Mouse (Mus musculus) neural tube, embryonic 14.5 days (tissue): ENCODE measurements around the gene Gm5926. TPM values are rescaled to one million over a fixed set of nuclear protein-coding genes. Genes with fewer than 3 reads are reported as not detected.
"Not testable (repeated sequence)": the region's sequence is repeated elsewhere in the genome, so short reads cannot be mapped to it uniquely, and the experiment has no call there.

Experiments
- ATAC-seq: fragments of 200-750 bp; cut with Nextera tagmentation; 2 replicates; pipeline ENCODE4 v1.8.0; 2017; ENCODE audit warnings: low read depth, mild to moderate bottlenecking, moderate TSS enrichment, moderate library complexity
- H3K27ac ChIP-seq: fragments of 300-500 bp; sonication (generic); 2 replicates; pipeline ENCODE4 v1.5.1; 2014; ENCODE audit warnings: low read depth, mild to moderate bottlenecking, control low read depth, low read length, moderate library complexity, mixed read lengths
- H3K27me3 ChIP-seq: fragments of 300-500 bp; sonication (generic); 2 replicates; pipeline ENCODE4 v1.6.1; 2014; ENCODE audit warnings: low read length; ENCODE audit not compliant: control insufficient read depth, insufficient read depth
- H3K36me3 ChIP-seq: fragments of 300-500 bp; sonication (generic); 2 replicates; pipeline ENCODE4 v1.6.1; 2014; ENCODE audit warnings: low read length, mixed read lengths; ENCODE audit not compliant: control insufficient read depth, insufficient read depth
- H3K4me1 ChIP-seq: fragments of 300-500 bp; sonication (generic); 2 replicates; pipeline ENCODE4 v1.6.1; 2014; ENCODE audit warnings: low read length; ENCODE audit not compliant: control insufficient read depth, insufficient read depth
- H3K4me2 ChIP-seq: fragments of 300-500 bp; sonication (generic); 2 replicates; pipeline ENCODE4 v1.6.1; 2014; ENCODE audit warnings: mild to moderate bottlenecking, low read depth, low read length, control low read depth
- H3K4me3 ChIP-seq: fragments of 300-500 bp; sonication (generic); 2 replicates; pipeline ENCODE4 v1.5.1; 2014; ENCODE audit warnings: low read depth, low read length, control low read depth, mixed read lengths
- H3K9ac ChIP-seq: fragments of 300-500 bp; sonication (generic); replicated peaks from 2 replicates; pipeline ENCODE4 v1.6.1; 2014; ENCODE audit warnings: low read depth, mild to moderate bottlenecking, control low read depth, low read length, mixed read lengths
- H3K9me3 ChIP-seq: fragments of 300-500 bp; sonication (generic); 2 replicates; pipeline ENCODE4 v1.6.1; 2016; ENCODE audit warnings: low read length; ENCODE audit not compliant: control insufficient read depth
- WGBS: fragments of 180-500 bp; shearing (Covaris S2); extraction: QIAGEN DNeasy Blood & Tissue Kit; methylation state at CpG from one replicate; pipeline ENCODE4 v1.1.7; 2014; 5-methylcytosine and 5-hydroxymethylcytosine counted together
- polyA plus RNA-seq: library from polyadenylated mRNA; unstranded; fragments of >200 nt; fragmentation: Nextera tagmentation; extraction: Ambion mirVana; gene quantifications from 2 replicates; pipeline ENCODE4 v1.2.1, GENCODE M21; 2014

Gm5926 gene
- not detected in 2 replicates for polyA plus RNA-seq

- WGBS, result no CpG with 5 or more reads among the region's 1 CpGs
- not testable (repeated sequence) for H3K9ac ChIP-seq, ATAC-seq, H3K36me3 ChIP-seq, H3K4me1 ChIP-seq, H3K4me3 ChIP-seq, H3K27me3 ChIP-seq, H3K27ac ChIP-seq, H3K9me3 ChIP-seq, H3K4me2 ChIP-seq
Observed at GRCm38 (mm10) chrX:32650416-32650815, at the start of gene Gm5926. Gene Gm5926, plus strand, starts transcription at chrX:32650716.

DNA sequence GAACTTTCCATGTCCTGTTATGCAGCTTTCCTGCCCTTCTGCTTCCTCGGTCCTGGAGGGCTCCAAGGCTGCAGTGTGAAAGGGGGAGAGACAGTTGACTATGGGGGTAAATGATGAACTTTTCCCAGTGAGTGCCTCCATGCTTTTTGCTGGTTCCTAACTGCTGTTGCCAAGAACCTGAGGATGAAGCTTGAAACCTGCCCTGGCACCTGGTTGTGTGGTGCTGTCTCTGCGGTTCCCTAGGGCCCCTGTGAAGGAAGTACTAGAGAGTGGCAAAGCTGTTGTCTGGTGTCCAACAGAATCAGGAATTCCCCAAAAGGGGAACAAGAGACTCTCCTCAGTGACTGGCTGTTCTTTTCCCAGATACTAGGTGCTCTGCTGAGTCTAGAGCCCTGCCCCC, 49.5 kb upstream of the Gm5926 start:
- not testable (repeated sequence) for H3K9me3 ChIP-seq, ATAC-seq, H3K9ac ChIP-seq, H3K27ac ChIP-seq, H3K36me3 ChIP-seq, H3K27me3 ChIP-seq, H3K4me1 ChIP-seq, H3K4me3 ChIP-seq, H3K4me2 ChIP-seq
- WGBS, result 94% methylated on average over 1 of the region's 2 CpGs

- not testable (repeated sequence) for H3K36me3 ChIP-seq, H3K9me3 ChIP-seq, ATAC-seq, H3K4me1 ChIP-seq, H3K9ac ChIP-seq, H3K4me2 ChIP-seq, H3K4me3 ChIP-seq, H3K27me3 ChIP-seq, H3K27ac ChIP-seq
- 86% methylated on average over 3 of the region's 3 CpGs for WGBS
Observed at GRCm38 (mm10) chrX:32601425-32601824, 49.1 kb upstream of the Gm5926 start.

Other genes starting within 250 kb of the Gm5926 start
- gene Btbd35f1, start 90.7 kb upstream of the Gm5926 start, polyA plus RNA-seq, result not detected in 2 replicates
- gene Btbd35f21, start 75.4 kb downstream of the Gm5926 start, polyA plus RNA-seq, result not detected in 2 replicates
- gene Btbd35f30, start 243.9 kb downstream of the Gm5926 start, polyA plus RNA-seq, result not detected in 2 replicates